Mouse (Mus musculus) liver, adult 2 months (tissue): Measurements from ENCODE around the gene Tarbp1.
A peak's percentile ranks its signal among the peaks of the same experiment; 100 is the strongest.

Experiments
- CTCF ChIP-seq: fragments of 200-500 bp; IDR thresholded peaks from 2 replicates; pipeline ENCODE4 v1.5.1; 2011; ENCODE audit warnings: low read depth, low read length, control low read depth
- POLR2A ChIP-seq: fragments of 200-500 bp; IDR thresholded peaks from 2 replicates; pipeline ENCODE4 v1.6.1; 2011; ENCODE audit warnings: low read length, control low read depth; ENCODE audit not compliant: insufficient read depth; ENCODE audit errors: extremely low read depth

DNA sequence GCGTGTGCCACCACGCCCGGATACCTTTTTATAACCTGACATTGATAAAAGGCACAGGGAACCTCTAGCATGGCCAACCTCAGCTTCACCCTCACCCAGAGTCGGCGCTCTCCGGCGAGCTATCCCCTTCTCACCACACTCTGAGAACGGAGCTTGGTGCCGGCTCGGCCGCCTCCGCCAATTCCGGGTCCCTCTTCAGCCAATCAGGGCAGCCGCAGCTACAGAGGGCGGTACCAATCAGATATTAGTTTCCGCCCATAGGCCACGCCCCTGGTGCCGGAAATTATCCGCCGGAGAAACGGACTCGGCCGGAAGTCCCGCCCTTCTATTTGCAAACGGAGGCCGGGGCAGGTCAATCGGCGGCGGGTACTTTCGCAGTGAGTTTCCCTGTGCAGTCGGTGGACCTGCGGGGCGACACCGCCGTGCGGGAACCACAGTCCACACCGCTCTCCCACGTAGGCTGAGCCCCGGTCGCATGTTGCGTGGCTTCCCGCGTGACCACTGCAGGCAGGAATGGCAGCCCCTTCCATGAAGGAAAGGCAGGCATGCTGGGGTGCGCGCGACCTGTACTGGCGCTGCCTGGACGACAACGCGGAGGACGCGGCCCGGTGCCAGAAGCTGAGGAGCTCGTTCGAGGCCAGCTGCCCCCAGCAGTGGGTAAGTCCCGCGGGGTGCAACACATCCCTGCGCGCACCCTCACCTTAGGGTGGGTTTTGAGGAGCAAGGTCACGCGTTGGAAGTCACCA is 52.5 kb downstream of the Tarbp1 start, which contains the start of gene Coa6:
- TF ChIP-seq CTCF (no peak), POLR2A (peak; percentile 41)
